Mouse (Mus musculus) kidney, adult 11 months (tissue): ENCODE data around the gene Vmn2r50.
"Not testable (repeated sequence)": the region's sequence is repeated elsewhere in the genome, so short reads cannot be mapped to it uniquely, and the experiment has no call there.

Experiments used
- DNase-seq: peaks from one replicate; pipeline ENCODE4 v3.0.0; 2022

Vmn2r50 gene

DNA sequence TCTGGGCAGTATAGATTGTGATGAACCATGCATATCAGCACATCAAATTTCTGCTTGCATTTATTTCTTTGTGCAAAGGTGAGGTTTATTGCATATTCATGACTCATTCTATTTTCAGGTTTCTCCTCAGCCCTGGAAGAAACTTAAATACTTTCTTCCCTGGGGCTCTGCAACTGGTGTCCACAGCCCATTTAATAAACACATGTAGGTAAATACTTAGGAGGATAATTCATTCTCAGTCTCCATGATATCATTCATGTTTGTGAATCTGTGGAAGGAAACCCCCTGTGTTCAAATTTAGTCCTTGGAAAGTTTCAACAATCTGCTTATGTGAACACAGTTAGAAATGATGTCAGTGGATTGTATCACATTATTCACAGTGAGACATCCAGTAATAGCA, at the start of gene Vmn2r50:
Gene Vmn2r50, minus strand, starts transcription at position 101 of the 400 bp plus-strand sequence.
- DNase-seq = not testable (repeated sequence)

GRCm38 (mm10) chr7:9992157-9992556, 60.9 kb downstream of the Vmn2r50 start, which contains the start of gene Vmn2r49:
Gene Vmn2r49, minus strand, starts transcription at chr7:9992257.
- not testable (repeated sequence) for DNase-seq
